Mouse (Mus musculus) thymus, adult 2 months (tissue): ENCODE data around the gene Ntrk2. TPM values are rescaled to one million over a fixed set of nuclear protein-coding genes. Genes with fewer than 3 reads are reported as not detected.
"Not testable (repeated sequence)": the region's sequence is repeated elsewhere in the genome, so short reads cannot be mapped to it uniquely, and the experiment has no call there.

Source experiments
- DNase-seq: peaks from one replicate; pipeline ENCODE4 v3.0.0; 2021
- H3K27ac ChIP-seq: fragments of 200-500 bp; 2 replicates; pipeline ENCODE4 v1.5.1; 2012; ENCODE audit warnings: low read length, control low read depth; ENCODE audit not compliant: control insufficient read depth, insufficient read depth
- H3K27me3 ChIP-seq: fragments of 200-500 bp; 2 replicates; pipeline ENCODE4 v1.6.1; 2012; ENCODE audit warnings: mild to moderate bottlenecking, low read length, moderate library complexity, mixed read lengths; ENCODE audit not compliant: control insufficient read depth, insufficient read depth
- H3K36me3 ChIP-seq: fragments of 200-500 bp; 2 replicates; pipeline ENCODE4 v1.6.1; 2012; ENCODE audit warnings: mild to moderate bottlenecking, low read length, moderate library complexity; ENCODE audit not compliant: control insufficient read depth, insufficient read depth
- H3K4me1 ChIP-seq: fragments of 200-500 bp; replicated peaks from 2 replicates; pipeline ENCODE4 v1.6.1; 2012; ENCODE audit warnings: low read length; ENCODE audit not compliant: control insufficient read depth, insufficient read depth
- H3K4me3 ChIP-seq: fragments of 200-500 bp; 2 replicates; pipeline ENCODE4 v1.5.1; 2012; ENCODE audit warnings: mild to moderate bottlenecking, low read length, control low read depth, moderate library complexity; ENCODE audit not compliant: control insufficient read depth, insufficient read depth
- CTCF ChIP-seq: fragments of 200-500 bp; IDR thresholded peaks from 2 replicates; pipeline ENCODE4 v1.5.1; 2012; ENCODE audit warnings: mild to moderate bottlenecking, control low read depth, low read length, moderate library complexity, borderline replicate concordance; ENCODE audit not compliant: control insufficient read depth, poor library complexity, insufficient read depth; ENCODE audit errors: extremely low read depth
- POLR2A ChIP-seq: fragments of 200-500 bp; IDR thresholded peaks from 2 replicates; pipeline ENCODE4 v1.6.1; 2012; ENCODE audit warnings: mild to moderate bottlenecking, low read length, control low read depth, moderate library complexity; ENCODE audit not compliant: control insufficient read depth, poor library complexity, insufficient read depth; ENCODE audit errors: extremely low read depth
- WGBS: fragments of 180-500 bp; shearing (Covaris S2); methylation state at CpG from one replicate; pipeline ENCODE4 v1.1.7; 2018; 5-methylcytosine and 5-hydroxymethylcytosine counted together
- polyA plus RNA-seq: library from polyadenylated mRNA; depleted of rRNA; stranded (reverse); fragments of >200 nt; gene quantifications from 2 replicates; pipeline ENCODE4 v1.2.3, GENCODE M21; 2012

The Ntrk2 gene
- polyA plus RNA-seq, 1 experiment, result 5.7 TPM

- DNase-seq, result no peak
- Histone ChIP-seq H3K27ac (no peak overlapping the region), H3K4me1 (no peaks in the 10 kb centered on the region), H3K4me3 (no peak overlapping the region), H3K27me3 (no peaks in the 10 kb centered on the region), H3K36me3 (no peaks in the 10 kb centered on the region)
- 84% methylated on average over 10 of the region's 10 CpGs for WGBS
- TF ChIP-seq CTCF (no peak), POLR2A (no peak)
Measured at GRCm38 (mm10) chr13:59092045-59092857, 285.9 kb downstream of the Ntrk2 start.

- H3K4me3 ChIP-seq, result no peak overlapping the region
- no peak overlapping the region for H3K27ac ChIP-seq
- WGBS, result 66% methylated on average over 4 of the region's 4 CpGs
- no peaks in the 10 kb centered on the region for H3K27me3 ChIP-seq
- H3K4me1 ChIP-seq, result no peaks in the 10 kb centered on the region
- TF ChIP-seq CTCF (no peak), POLR2A (no peak)
- DNase-seq, result no peak
- no peaks in the 10 kb centered on the region for H3K36me3 ChIP-seq
Measured at GRCm38 (mm10) chr13:59092858-59093154, 286.4 kb downstream of the Ntrk2 start.

DNA sequence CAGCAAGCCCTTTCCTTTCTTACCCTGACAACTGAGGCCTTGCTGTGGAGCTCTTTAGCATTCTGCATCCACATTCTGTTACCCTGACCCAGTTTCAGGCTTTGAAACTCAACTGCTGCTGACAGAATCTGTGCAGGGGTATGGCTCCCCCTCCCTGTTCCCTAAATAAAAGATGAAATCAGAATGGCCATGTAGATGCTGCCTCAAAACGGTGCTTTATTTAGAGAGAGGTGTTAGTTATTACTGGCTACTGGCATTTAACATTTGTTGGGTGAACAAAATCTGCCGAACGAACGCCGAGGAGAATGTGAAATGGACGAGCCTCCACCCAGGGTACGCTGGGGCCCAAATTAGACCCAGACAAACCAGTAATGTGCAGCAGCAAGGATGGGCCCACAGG lies 288.4 kb downstream of the Ntrk2 start:
- Histone ChIP-seq H3K4me1 (no peaks in the 10 kb centered on the region), H3K27ac (no peak overlapping the region), H3K36me3 (no peaks in the 10 kb centered on the region), H3K27me3 (no peaks in the 10 kb centered on the region), H3K4me3 (no peak overlapping the region)
- TF ChIP-seq POLR2A (no peak), CTCF (no peak)
- 90% methylated on average over 7 of the region's 7 CpGs for WGBS
- no peak for DNase-seq

GRCm38 (mm10) chr13:59095811-59096391 lies 289.5 kb downstream of the Ntrk2 start:
- Histone ChIP-seq H3K4me3 (no peak overlapping the region), H3K27ac (no peak overlapping the region), H3K36me3 (no peaks in the 10 kb centered on the region), H3K27me3 (no peaks in the 10 kb centered on the region), H3K4me1 (no peaks in the 10 kb centered on the region)
- WGBS, result 50% methylated on average over 10 of the region's 10 CpGs
- DNase-seq, result no peak
- TF ChIP-seq POLR2A, result no peak
- TF ChIP-seq CTCF, result no peak

DNA sequence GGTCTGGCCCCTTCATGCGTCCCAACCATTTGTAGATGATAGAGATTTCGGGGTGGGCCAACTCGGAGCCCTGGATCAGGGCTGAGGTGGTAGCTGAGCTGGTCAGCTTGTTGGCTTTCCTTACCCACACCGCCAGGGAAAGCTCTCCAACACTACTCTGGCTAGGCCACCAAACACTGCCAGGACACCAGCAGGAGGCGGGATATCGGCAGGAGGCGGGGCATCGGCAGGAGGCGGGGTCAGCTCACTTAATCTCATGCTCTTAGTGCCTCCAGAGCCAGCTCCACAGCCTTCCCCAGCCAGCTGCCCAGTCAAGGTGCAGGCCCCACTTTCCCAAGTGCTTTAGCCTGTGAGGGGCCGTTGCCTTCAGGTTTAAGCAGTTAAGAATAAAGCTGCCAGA lies 293.7 kb downstream of the Ntrk2 start:
- 62% methylated on average over 10 of the region's 10 CpGs for WGBS
- H3K27ac ChIP-seq, result no peak overlapping the region

DNA sequence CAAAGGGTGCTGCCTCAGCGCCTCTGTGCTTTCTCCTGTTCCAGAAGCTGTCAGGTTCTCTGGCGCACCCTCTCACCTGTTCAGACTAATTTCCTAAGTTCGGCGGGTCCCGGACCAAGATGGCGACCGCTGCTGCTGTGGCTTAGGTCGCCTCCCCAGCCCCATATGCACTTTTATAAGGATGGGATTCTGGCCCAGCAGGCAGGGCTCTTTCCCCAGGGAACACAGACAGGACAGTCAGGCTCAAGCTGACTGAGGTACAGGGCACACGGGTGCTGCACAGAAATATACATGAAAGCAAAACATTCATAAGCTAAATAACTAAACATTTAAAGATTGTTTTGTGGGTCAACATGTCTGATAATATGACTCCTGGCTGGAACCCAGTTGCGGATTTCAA lies 301.4 kb downstream of the Ntrk2 start:
- H3K4me1 ChIP-seq, H3K4me3 ChIP-seq, DNase-seq, H3K36me3 ChIP-seq, H3K27ac ChIP-seq, H3K27me3 ChIP-seq: not testable (repeated sequence)
- WGBS, result 96% methylated on average over 10 of the region's 10 CpGs

More for the DNA sequence above, 293.7 kb downstream of the Ntrk2 start:
- H3K4me1 ChIP-seq, result no peaks in the 10 kb centered on the region
- DNase-seq, result no peak
- no peak overlapping the region for H3K4me3 ChIP-seq
- H3K36me3 ChIP-seq, result no peaks in the 10 kb centered on the region
- H3K27me3 ChIP-seq, result no peaks in the 10 kb centered on the region
- TF ChIP-seq CTCF, result no peak
- no peak for TF ChIP-seq POLR2A

GRCm38 (mm10) chr13:59110107-59110506 lies 303.7 kb downstream of the Ntrk2 start:
- WGBS, result 96% methylated on average over 5 of the region's 5 CpGs

More at GRCm38 (mm10) chr13:59110107-59110506, 303.7 kb downstream of the Ntrk2 start:
- DNase-seq, result no peak
- no peaks in the 10 kb centered on the region for H3K27me3 ChIP-seq
- H3K4me1 ChIP-seq, result no peaks in the 10 kb centered on the region
- H3K4me3 ChIP-seq, result no peak overlapping the region
- H3K36me3 ChIP-seq, result no peaks in the 10 kb centered on the region
- no peak for TF ChIP-seq CTCF
- TF ChIP-seq POLR2A, result no peak
- no peak overlapping the region for H3K27ac ChIP-seq
